In the genomic region with DNA sequence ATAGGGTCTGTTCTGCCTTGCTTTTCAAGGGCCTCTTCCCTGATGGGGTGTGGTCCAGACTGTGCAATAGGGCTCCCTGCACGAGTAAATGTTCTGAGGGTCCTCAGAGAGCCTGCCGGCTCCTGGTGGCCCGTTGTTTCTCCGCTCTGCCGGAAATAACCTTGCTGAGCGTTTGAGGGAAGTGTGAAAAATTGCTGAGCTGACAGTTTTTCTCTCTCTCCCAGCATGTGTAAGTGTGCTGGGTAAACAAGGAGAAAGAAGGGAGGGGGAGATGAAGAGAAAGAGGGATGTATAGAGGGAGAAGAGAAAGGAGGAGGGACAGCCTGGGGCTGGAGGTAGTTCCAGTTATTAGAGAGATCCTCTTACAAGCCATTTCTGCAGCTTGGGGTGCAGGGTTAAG, we compare ENCODE assay signal across 14 mouse cellular contexts. TPM values are rescaled to one million over a fixed set of nuclear protein-coding genes. Genes with fewer than 3 reads are reported as not detected.
A peak's percentile ranks its signal among the peaks of the same experiment; 100 is the strongest.
DNase-seq lines count a peak whose midpoint lies in the region; ATAC-seq and TF ChIP-seq lines count a peak whose summit lies in the region.
"Had no signal": no experiment of that assay in that cellular context is flagged by ENCODE, and none has a peak within 500 bp of the region (broad histone marks: within the 10 kb centered on the region; RNA-seq: fewer than 3 reads in every experiment).

No protein-coding gene starts in this region.

- TF ChIP-seq CTCF in olfactory bulb, adult 2 months (IDR thresholded peaks at IDR 0.05; ENCODE audit: insufficient read depth, low read depth, low read length): no peak

- TF ChIP-seq POLR2A in olfactory bulb, adult 2 months (IDR thresholded peaks at IDR 0.05; ENCODE audit: insufficient read depth, low read depth, low read length): no peak

- no peak for ATAC-seq in embryonic facial prominence, embryonic 11.5 days (replicated peaks; ENCODE audit: insufficient number of reproducible peaks, low FRiP score, low TSS enrichment, low read depth)
- no peak for ATAC-seq in forebrain, embryonic 16.5 days
- ATAC-seq in midbrain, embryonic 11.5 days (ENCODE audit: low FRiP score): no peak
- ATAC-seq: inflammation-experienced regulatory T-cells, adult 6 months had no signal

- H3K9ac ChIP-seq in embryonic facial prominence, embryonic 11.5 days (replicated peaks; ENCODE audit: low read length): no peak overlapping the region
- H3K9ac ChIP-seq in forebrain, embryonic 16.5 days (replicated peaks; ENCODE audit: low read depth, low read length): peak overlapping the region; percentile 98
- peak overlapping the region; percentile 10; the same call in 1 of the 2 replicates for H3K9ac ChIP-seq in midbrain, embryonic 11.5 days (ENCODE audit: low read length)
- H3K9ac ChIP-seq: heart, embryonic 13.5 days; lung, embryonic 14.5 days; stomach, embryonic 15.5 days had no signal

- peaks cover 32% of the 10 kb centered on the region for H3K27me3 ChIP-seq in embryonic facial prominence, embryonic 11.5 days (ENCODE audit: control insufficient read depth, insufficient read depth, low read length)
- no peaks in the 10 kb centered on the region for H3K27me3 ChIP-seq in forebrain, embryonic 16.5 days (replicated peaks; ENCODE audit: control insufficient read depth, insufficient read depth, low read length)
- H3K27me3 ChIP-seq in midbrain, embryonic 11.5 days (ENCODE audit: control insufficient read depth, insufficient read depth, low read length): peaks cover 2% of the 10 kb centered on the region; the same call in 1 of the 2 replicates

- H3K4me2 ChIP-seq in embryonic facial prominence, embryonic 11.5 days (ENCODE audit: low read depth, low read length): no peak overlapping the region
- H3K4me2 ChIP-seq in forebrain, embryonic 16.5 days (ENCODE audit: low read length): peak overlapping the region; percentile 92
- peak overlapping the region; percentile 83 for H3K4me2 ChIP-seq in midbrain, embryonic 11.5 days
- H3K4me2 ChIP-seq: heart, embryonic 13.5 days; lung, embryonic 14.5 days; stomach, embryonic 15.5 days had no signal

- H3K27ac ChIP-seq in embryonic facial prominence, embryonic 11.5 days (replicated peaks; ENCODE audit: low read depth, low read length): no peak overlapping the region
- H3K27ac ChIP-seq in forebrain, embryonic 16.5 days (ENCODE audit: low read length): peak overlapping the region; percentile 76
- H3K27ac ChIP-seq in midbrain, embryonic 11.5 days (ENCODE audit: low read depth, low read length): no peak overlapping the region
- H3K27ac ChIP-seq in olfactory bulb, adult 2 months (ENCODE audit: insufficient read depth, low read depth, low read length): peak overlapping the region; percentile 40
- H3K27ac ChIP-seq: heart, embryonic 13.5 days; stomach, embryonic 15.5 days had no signal

- H3K9me3 ChIP-seq in embryonic facial prominence, embryonic 11.5 days (replicated peaks; ENCODE audit: control insufficient read depth, low read length): no peaks in the 10 kb centered on the region
- H3K9me3 ChIP-seq in forebrain, embryonic 16.5 days (ENCODE audit: control insufficient read depth, low read length): no peaks in the 10 kb centered on the region
- H3K9me3 ChIP-seq in midbrain, embryonic 11.5 days (ENCODE audit: control insufficient read depth, low read length): no peaks in the 10 kb centered on the region
- H3K9me3 ChIP-seq: heart, embryonic 13.5 days; stomach, embryonic 15.5 days had no signal

- H3K36me3 ChIP-seq in embryonic facial prominence, embryonic 11.5 days (replicated peaks; ENCODE audit: control insufficient read depth, insufficient read depth, low read depth, low read length): no peaks in the 10 kb centered on the region
- H3K36me3 ChIP-seq in forebrain, embryonic 16.5 days (ENCODE audit: control insufficient read depth, insufficient read depth): no peaks in the 10 kb centered on the region; the same call in 1 of the 2 replicates
- H3K36me3 ChIP-seq in midbrain, embryonic 11.5 days (ENCODE audit: control insufficient read depth, insufficient read depth, low read length): no peaks in the 10 kb centered on the region
- H3K36me3 ChIP-seq: heart, embryonic 13.5 days; stomach, embryonic 15.5 days had no signal

- 45% methylated on average over 6 of the region's 6 CpGs for WGBS in embryonic facial prominence, embryonic 11.5 days
- 23% methylated on average over 6 of the region's 6 CpGs for WGBS in forebrain, embryonic 16.5 days
- WGBS in midbrain, embryonic 11.5 days: 64% methylated on average over 6 of the region's 6 CpGs
- 32% methylated on average over 6 of the region's 6 CpGs for WGBS in olfactory bulb, adult 2 months

- H3K4me3 ChIP-seq in embryonic facial prominence, embryonic 11.5 days (ENCODE audit: low read depth, low read length): 0 out of 2 replicates have a peak overlapping the region, but pooled peaks have one; percentile 10
- H3K4me3 ChIP-seq in forebrain, embryonic 16.5 days (replicated peaks; ENCODE audit: low read length): peak overlapping the region; percentile 96
- H3K4me3 ChIP-seq in midbrain, embryonic 11.5 days (ENCODE audit: low read depth, low read length): peak overlapping the region; percentile 73
- peak overlapping the region; percentile 77 for H3K4me3 ChIP-seq in olfactory bulb, adult 2 months (ENCODE audit: insufficient read depth, low read depth, low read length)
- H3K4me3 ChIP-seq: heart, embryonic 13.5 days; stomach, embryonic 15.5 days had no signal

- no peak for DNase-seq in embryonic facial prominence, embryonic 11.5 days (ENCODE audit: low spot score)
- DNase-seq in midbrain, embryonic 11.5 days (ENCODE audit: low spot score, missing footprints): no peak
- no peak for DNase-seq in kidney, postnatal 14 days
- no peak for DNase-seq in embryo, embryonic 10.5 days (ENCODE audit: low spot score)
- DNase-seq in right cerebral cortex, postnatal 25 days: no peak
- DNase-seq: adrenal gland, postnatal 10 days; gastrocnemius, postnatal 25 days; kidney, postnatal 36 days; lung, embryonic 14.5 days had no signal

- H3K4me1 ChIP-seq in embryonic facial prominence, embryonic 11.5 days (ENCODE audit: control insufficient read depth, insufficient read depth, low read length): peaks cover 8% of the 10 kb centered on the region
- peaks cover 71% of the 10 kb centered on the region for H3K4me1 ChIP-seq in forebrain, embryonic 16.5 days (replicated peaks; ENCODE audit: control insufficient read depth, insufficient read depth, low read length)
- H3K4me1 ChIP-seq in midbrain, embryonic 11.5 days (ENCODE audit: control insufficient read depth, insufficient read depth, low read length): peaks cover 12% of the 10 kb centered on the region; the same call in 1 of the 2 replicates
- peaks cover 60% of the 10 kb centered on the region for H3K4me1 ChIP-seq in olfactory bulb, adult 2 months (ENCODE audit: control insufficient read depth, insufficient read depth, low read length)

RNA-seq across cellular contexts. Expression of gene Scrt2, which starts 3.0 kb away (rescaled TPM):
- 1.9 and 2.6 TPM in 2 replicates for polyA plus RNA-seq in embryonic facial prominence, embryonic 11.5 days (2014; fragmentation: Nextera tagmentation; extraction: Ambion mirVana)
- 16.9 and 17.2 TPM in 2 replicates for polyA plus RNA-seq in forebrain, embryonic 16.5 days (2015; fragmentation: Nextera tagmentation; extraction: Ambion mirVana)
- polyA plus RNA-seq in midbrain, embryonic 11.5 days (2014; fragmentation: Nextera tagmentation; extraction: Ambion mirVana): 10.0 and 11.0 TPM in 2 replicates
- polyA plus RNA-seq in olfactory bulb, adult 2 months (2012; ENCODE audit: insufficient read depth, insufficient read length, low replicate concordance, missing spikeins): not detected in 2 replicates
- polyA plus RNA-seq: heart, embryonic 13.5 days; inflammation-experienced regulatory T-cells, adult 6 months; lung, embryonic 14.5 days had no signal

RNA-seq across cellular contexts. Expression of gene Srxn1, which starts 21.0 kb away (rescaled TPM):
- 10.0 and 10.6 TPM in 2 replicates for polyA plus RNA-seq in embryonic facial prominence, embryonic 11.5 days (2014; fragmentation: Nextera tagmentation; extraction: Ambion mirVana)
- polyA plus RNA-seq in forebrain, embryonic 16.5 days (2015; fragmentation: Nextera tagmentation; extraction: Ambion mirVana): 11.4 and 13.6 TPM in 2 replicates
- 14.2 and 14.6 TPM in 2 replicates for polyA plus RNA-seq in midbrain, embryonic 11.5 days (2014; fragmentation: Nextera tagmentation; extraction: Ambion mirVana)
- not detected in 2 replicates for polyA plus RNA-seq in olfactory bulb, adult 2 months (2012; ENCODE audit: insufficient read depth, insufficient read length, low replicate concordance, missing spikeins)

RNA-seq across cellular contexts. Expression of gene Tcf15, which starts 59.1 kb away (rescaled TPM):
- polyA plus RNA-seq in embryonic facial prominence, embryonic 11.5 days (2014; fragmentation: Nextera tagmentation; extraction: Ambion mirVana): 11.3 and 12.2 TPM in 2 replicates
- 1.3 and 1.5 TPM in 2 replicates for polyA plus RNA-seq in forebrain, embryonic 16.5 days (2015; fragmentation: Nextera tagmentation; extraction: Ambion mirVana)
- polyA plus RNA-seq in midbrain, embryonic 11.5 days (2014; fragmentation: Nextera tagmentation; extraction: Ambion mirVana): 2.8 and 3.2 TPM in 2 replicates
- not detected in 2 replicates for polyA plus RNA-seq in olfactory bulb, adult 2 months (2012; ENCODE audit: insufficient read depth, insufficient read length, low replicate concordance, missing spikeins)
- polyA plus RNA-seq: inflammation-experienced regulatory T-cells, adult 6 months had no signal

Comparison
In these comparisons a context has a peak if more than half of its experiments do, and no peak if none do; other contexts are left out.
1. H3K27ac ChIP-seq: peak in forebrain, embryonic 16.5 days (single experiment) and olfactory bulb, adult 2 months (single experiment); none in embryonic facial prominence, embryonic 11.5 days (single experiment) and midbrain, embryonic 11.5 days (single experiment).
2. H3K4me3 ChIP-seq: peak in every context shown above with its lines; median percentile 96 in forebrain, embryonic 16.5 days; 77 in olfactory bulb, adult 2 months; 73 in midbrain, embryonic 11.5 days; 10 in embryonic facial prominence, embryonic 11.5 days.